Mouse (Mus musculus) heart, embryonic 16.5 days (tissue): ENCODE measurements around the gene Mcrip2. TPM values are rescaled to one million over a fixed set of nuclear protein-coding genes. Genes with fewer than 3 reads are reported as not detected.

ENCODE experiments used
- ATAC-seq: fragments of 200-750 bp; cut with Nextera tagmentation; replicated peaks from 2 replicates; pipeline ENCODE4 v1.8.0; 2017; ENCODE audit warnings: moderate number of reproducible peaks; ENCODE audit not compliant: insufficient read depth, low FRiP score; ENCODE audit errors: extremely low read depth
- H3K27ac ChIP-seq: fragments of 300-500 bp; sonication (generic); 2 replicates; pipeline ENCODE4 v1.5.1; 2014; ENCODE audit warnings: mild to moderate bottlenecking, low read length, control low read depth, moderate library complexity
- H3K27me3 ChIP-seq: fragments of 300-500 bp; sonication (generic); 2 replicates; pipeline ENCODE4 v1.6.1; 2014; ENCODE audit warnings: low read length, mixed read lengths; ENCODE audit not compliant: control insufficient read depth, insufficient read depth
- H3K36me3 ChIP-seq: fragments of 300-500 bp; sonication (generic); 2 replicates; pipeline ENCODE4 v1.6.1; 2014; ENCODE audit not compliant: control insufficient read depth, insufficient read depth
- H3K4me1 ChIP-seq: fragments of 300-500 bp; sonication (generic); 2 replicates; pipeline ENCODE4 v1.6.1; 2014; ENCODE audit warnings: low read length, mixed read lengths; ENCODE audit not compliant: control insufficient read depth, insufficient read depth
- H3K4me2 ChIP-seq: fragments of 300-500 bp; sonication (generic); 2 replicates; pipeline ENCODE4 v1.6.1; 2014; ENCODE audit warnings: low read depth, mild to moderate bottlenecking, control low read depth, low read length
- H3K4me3 ChIP-seq: fragments of 300-500 bp; sonication (generic); 2 replicates; pipeline ENCODE4 v1.5.1; 2014; ENCODE audit warnings: mild to moderate bottlenecking, control low read depth, low read length
- H3K9ac ChIP-seq: fragments of 300-500 bp; sonication (generic); 2 replicates; pipeline ENCODE4 v1.6.1; 2014; ENCODE audit warnings: low read length, control low read depth
- H3K9me3 ChIP-seq: fragments of 300-500 bp; sonication (generic); replicated peaks from 2 replicates; pipeline ENCODE4 v1.6.1; 2016; ENCODE audit warnings: low read length; ENCODE audit not compliant: control insufficient read depth
- WGBS: fragments of 180-500 bp; shearing (Covaris S2); extraction: QIAGEN DNeasy Blood & Tissue Kit; methylation state at CpG from one replicate; pipeline ENCODE4 v1.1.7; 2014; 5-methylcytosine and 5-hydroxymethylcytosine counted together
- microRNA-seq: library from miRNA; unstranded; fragments of <30 nt; microRNA quantifications from one replicate; pipeline ENCODE4, GENCODE M21; 2017
- polyA plus RNA-seq: library from polyadenylated mRNA; unstranded; fragments of >200 nt; fragmentation: Nextera tagmentation; extraction: Ambion mirVana; gene quantifications from 2 replicates; pipeline ENCODE4 v1.2.1, GENCODE M21; 2015

Gene Mcrip2
- polyA plus RNA-seq, 1 experiment from 2014 or later = 225 TPM

DNA sequence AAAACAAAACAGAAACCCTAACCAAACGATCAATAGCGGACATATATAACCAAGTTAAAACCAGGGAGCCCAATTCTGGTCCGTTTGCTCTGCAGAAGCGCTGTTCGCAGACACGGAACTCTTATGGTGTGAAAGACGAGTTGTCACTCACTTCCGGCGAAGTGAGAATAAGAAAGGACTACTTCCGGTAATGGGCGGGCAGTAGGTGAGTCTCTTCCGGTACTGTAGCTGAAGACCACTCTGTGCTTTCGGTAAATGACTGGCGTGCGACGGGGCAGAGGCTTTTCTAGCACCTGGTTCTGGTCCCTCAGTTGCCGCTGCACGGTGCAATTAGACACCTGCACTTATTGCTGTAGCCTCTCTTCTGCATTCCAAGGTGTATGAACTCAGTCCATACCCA, 45.1 kb downstream of the Mcrip2 start, which contains the start of gene Wdr24:
Wdr24 (plus strand) TSS at position 176 of the 400 bp plus-strand sequence.
- peaks cover 28% of the 10 kb centered on the region for H3K27me3 ChIP-seq
- H3K9ac ChIP-seq = peak within 1 kb of the TSS; percentile 83
- WGBS = 0% methylated on average over 18 of the region's 18 CpGs
- peak within 1 kb of the TSS; percentile 91 for H3K4me2 ChIP-seq
- H3K4me1 ChIP-seq = peaks cover 18% of the 10 kb centered on the region
- peak; percentile 67 for ATAC-seq
- peak within 1 kb of the TSS; percentile 56 for H3K27ac ChIP-seq
- H3K4me3 ChIP-seq = peak within 1 kb of the TSS; percentile 78
- 0 out of 2 replicates have a peak, but pooled peaks cover 18% of the 10 kb centered on the region for H3K36me3 ChIP-seq
- H3K9me3 ChIP-seq = no peaks in the 10 kb centered on the region

DNA sequence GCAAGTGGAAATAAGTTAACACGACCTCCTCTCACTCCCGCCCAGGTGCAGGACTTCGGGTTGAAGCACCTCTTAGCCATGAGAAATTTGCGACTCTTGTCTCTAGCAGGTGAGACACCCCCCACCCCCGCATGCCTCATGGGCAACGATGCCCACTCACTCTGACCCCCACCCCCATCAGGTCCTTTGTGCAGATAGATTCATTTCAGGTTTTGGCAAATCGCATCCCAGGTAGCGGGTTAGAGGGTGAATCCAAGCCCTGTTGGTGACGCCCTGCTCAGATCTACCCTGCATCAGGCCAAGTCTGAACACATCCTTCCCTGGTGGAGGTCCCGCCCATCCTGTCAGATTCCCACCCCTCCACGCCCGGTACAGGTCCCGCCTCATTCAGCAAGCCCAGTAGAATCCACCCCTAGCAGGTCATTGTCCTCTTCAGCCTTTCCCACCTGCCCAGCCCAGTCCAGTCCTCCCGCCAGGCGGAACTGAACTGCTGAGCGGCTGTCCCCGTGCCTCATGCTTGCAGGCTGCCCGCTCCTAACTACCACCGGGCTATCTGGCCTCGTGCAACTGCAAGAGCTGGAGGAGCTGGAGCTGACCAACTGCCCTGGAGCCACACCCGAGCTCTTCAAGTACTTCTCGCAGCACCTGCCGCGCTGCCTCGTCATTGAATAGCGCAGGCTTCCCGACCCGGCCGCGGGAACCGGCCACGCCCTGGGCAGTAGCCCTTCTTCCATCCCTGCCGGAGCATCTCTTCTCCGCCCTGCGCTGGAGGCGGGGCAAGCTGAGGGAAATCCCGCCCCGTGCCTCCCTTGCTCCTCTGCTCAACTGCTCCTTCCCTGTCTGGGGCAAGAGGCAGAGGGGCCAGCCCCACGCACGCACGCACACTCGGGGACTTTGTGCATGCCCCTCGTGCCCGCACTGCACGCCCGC, 49.4 kb downstream of the Mcrip2 start:
- Histone ChIP-seq H3K27ac (no peak overlapping the region), H3K27me3 (peaks cover 40% of the 10 kb centered on the region), H3K36me3 (no peaks in the 10 kb centered on the region), H3K9me3 (no peaks in the 10 kb centered on the region), H3K4me1 (peaks cover 4% of the 10 kb centered on the region), H3K9ac (no peak overlapping the region), H3K4me3 (no peak overlapping the region; the same call in 1 of the 2 replicates), H3K4me2 (no peak overlapping the region)
- WGBS = 7% methylated on average over 44 of the region's 46 CpGs
- ATAC-seq = no peak

GRCm38 (mm10) chr17:25817662-25818061, 50.9 kb downstream of the Mcrip2 start:
- Histone ChIP-seq H3K4me3 (no peak overlapping the region), H3K27me3 (peaks cover 48% of the 10 kb centered on the region), H3K27ac (no peak overlapping the region), H3K9ac (no peak overlapping the region), H3K9me3 (no peaks in the 10 kb centered on the region), H3K4me2 (no peak overlapping the region), H3K4me1 (peaks cover 2% of the 10 kb centered on the region; the same call in 1 of the 2 replicates), H3K36me3 (no peaks in the 10 kb centered on the region)
- 76% methylated on average over 11 of the region's 11 CpGs for WGBS
- no peak for ATAC-seq

Small RNA genes lying within 50 kb of the gene (microRNA-seq; reads per million reads assigned to microRNA genes)
- not detected for gene Mir3082

Other genes starting within 250 kb of the Mcrip2 start
- 0.60 and 2.2 TPM in 2 replicates for gene Gng13, start 151.6 kb downstream of the Mcrip2 start, polyA plus RNA-seq
- gene Chtf18, start 141.3 kb downstream of the Mcrip2 start, polyA plus RNA-seq = 16.7 and 17.2 TPM in 2 replicates
- 12.7 and 13.7 TPM in 2 replicates for gene Rpusd1, start 141.1 kb downstream of the Mcrip2 start, polyA plus RNA-seq
- 0.16 TPM in 2 replicates for gene Mslnl, start 132.7 kb downstream of the Mcrip2 start, polyA plus RNA-seq
- gene Msln, start 114.4 kb downstream of the Mcrip2 start, polyA plus RNA-seq = 50.0 and 51.1 TPM in 2 replicates
- gene Narfl, start 95.0 kb downstream of the Mcrip2 start, polyA plus RNA-seq = 38.3 and 39.7 TPM in 2 replicates
- 51.4 and 55.2 TPM in 2 replicates for gene Haghl, start 83.1 kb downstream of the Mcrip2 start, polyA plus RNA-seq
- 0.53 and 0.80 TPM in 2 replicates for gene Ccdc78, start 82.2 kb downstream of the Mcrip2 start, polyA plus RNA-seq
- 65.1 and 68.9 TPM in 2 replicates for gene Fam173a, start 75.9 kb downstream of the Mcrip2 start, polyA plus RNA-seq
- gene AC134908.4, start 73.1 kb downstream of the Mcrip2 start, polyA plus RNA-seq = 0.26 and 0.54 TPM in 2 replicates
- 25.6 and 26.9 TPM in 2 replicates for gene Metrn, start 71.6 kb downstream of the Mcrip2 start, polyA plus RNA-seq
- gene Fbxl16, start 59.7 kb downstream of the Mcrip2 start, polyA plus RNA-seq = 0.75 and 0.81 TPM in 2 replicates
- gene Wdr24, start 45.1 kb downstream of the Mcrip2 start, polyA plus RNA-seq = 18.7 and 19.8 TPM in 2 replicates
- gene Jmjd8, start 39.9 kb downstream of the Mcrip2 start, polyA plus RNA-seq = 35.0 and 36.6 TPM in 2 replicates
- 292 and 304 TPM in 2 replicates for gene Stub1, start 35.4 kb downstream of the Mcrip2 start, polyA plus RNA-seq
- 1.6 and 1.7 TPM in 2 replicates for gene Rhbdl1, start 31.5 kb downstream of the Mcrip2 start, polyA plus RNA-seq
- gene Gm20683, start 27.0 kb downstream of the Mcrip2 start, polyA plus RNA-seq = 2.0 and 2.5 TPM in 2 replicates
- gene Rhot2, start 23.9 kb downstream of the Mcrip2 start, polyA plus RNA-seq = 31.6 and 32.7 TPM in 2 replicates
- gene Wdr90, start 7.3 kb downstream of the Mcrip2 start, polyA plus RNA-seq = 13.1 and 15.0 TPM in 2 replicates
- gene Mettl26, start 6.3 kb upstream of the Mcrip2 start, polyA plus RNA-seq = 35.1 and 37.1 TPM in 2 replicates
- 0.30 and 0.41 TPM in 2 replicates for gene Wfikkn1, start 12.1 kb upstream of the Mcrip2 start, polyA plus RNA-seq
- gene Rab40c, start 51.0 kb upstream of the Mcrip2 start, polyA plus RNA-seq = 14.5 and 18.7 TPM in 2 replicates
- 59.3 and 66.0 TPM in 2 replicates for gene Pigq, start 76.2 kb upstream of the Mcrip2 start, polyA plus RNA-seq
- 0.06 and 0.11 TPM in 2 replicates for gene Nhlrc4, start 76.2 kb upstream of the Mcrip2 start, polyA plus RNA-seq
- gene A930017K11Rik, start 83.8 kb upstream of the Mcrip2 start, polyA plus RNA-seq = 0.11 TPM in 1 of 2 replicates, not detected in the other
- gene Capn15, start 117.0 kb upstream of the Mcrip2 start, polyA plus RNA-seq = 12.0 and 14.5 TPM in 2 replicates
- gene Rab11fip3, start 200.8 kb upstream of the Mcrip2 start, polyA plus RNA-seq = 8.2 and 13.6 TPM in 2 replicates
- gene Decr2, start 221.6 kb upstream of the Mcrip2 start, polyA plus RNA-seq = 40.1 and 40.8 TPM in 2 replicates
- gene Nme4, start 226.8 kb upstream of the Mcrip2 start, polyA plus RNA-seq = 55.3 and 56.2 TPM in 2 replicates
- 0.87 and 1.0 TPM in 2 replicates for gene Tmem8, start 244.5 kb upstream of the Mcrip2 start, polyA plus RNA-seq